Mouse (Mus musculus) A20 (cell line): Measurements from ENCODE around the gene Glp1r.
A peak's percentile ranks its signal among the peaks of the same experiment; 100 is the strongest.

ENCODE experiments used
- DNase-seq: peaks from one replicate; pipeline ENCODE4 v3.0.0-alpha.2; 2011; ENCODE audit warnings: low read depth, low spot score

The Glp1r gene

GRCm38 (mm10) chr17:30912536-30912935 is 10.9 kb downstream of the Glp1r start:
- no peak for DNase-seq

GRCm38 (mm10) chr17:30914264-30914663 is 12.6 kb downstream of the Glp1r start:
- no peak for DNase-seq

DNA sequence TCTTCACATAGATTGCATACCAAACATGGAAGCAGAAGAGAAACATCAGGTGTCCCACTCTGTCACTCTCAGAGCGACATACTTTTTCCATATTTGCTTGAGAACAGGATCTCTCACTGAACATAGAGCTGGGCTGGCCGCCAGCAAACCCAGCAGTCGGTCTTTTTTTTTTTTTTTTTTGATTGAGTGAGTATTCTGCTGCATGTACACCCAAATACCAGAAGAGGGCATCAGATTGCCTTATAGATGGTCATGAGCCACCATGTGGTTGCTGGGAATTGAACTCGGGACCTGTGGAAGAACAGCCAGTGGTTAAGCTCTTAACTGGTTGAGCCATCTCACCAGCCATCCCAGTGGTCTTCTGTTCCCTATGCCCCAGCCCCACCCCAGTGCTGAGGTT is 21.9 kb downstream of the Glp1r start:
- DNase-seq: peak; percentile 47

GRCm38 (mm10) chr17:30930827-30931226 is 29.2 kb downstream of the Glp1r start:
- no peak for DNase-seq

- DNase-seq: no peak
These were observed 31.2 kb downstream of the Glp1r start for GRCm38 (mm10) chr17:30932836-30933235.

DNA sequence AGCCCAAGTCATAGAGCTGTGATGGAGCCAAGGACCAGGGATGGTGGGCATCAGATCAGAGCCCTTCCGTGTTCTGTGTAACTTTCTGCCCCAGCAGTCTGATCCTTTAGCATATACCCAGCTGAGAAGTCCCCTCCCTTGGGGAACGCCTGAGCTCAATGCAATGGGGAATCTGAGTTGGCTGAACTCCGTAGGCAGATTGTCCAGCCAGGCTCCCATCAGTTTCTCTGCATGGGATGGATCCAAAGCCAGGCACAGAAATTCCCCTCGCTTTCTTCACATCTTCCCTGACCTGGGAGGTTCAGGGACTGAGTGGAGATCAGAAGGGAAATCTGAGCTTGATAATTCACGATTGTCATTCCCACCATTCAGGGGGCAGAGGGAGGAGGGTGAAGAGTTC is 33.7 kb downstream of the Glp1r start:
- no peak for DNase-seq

DNA sequence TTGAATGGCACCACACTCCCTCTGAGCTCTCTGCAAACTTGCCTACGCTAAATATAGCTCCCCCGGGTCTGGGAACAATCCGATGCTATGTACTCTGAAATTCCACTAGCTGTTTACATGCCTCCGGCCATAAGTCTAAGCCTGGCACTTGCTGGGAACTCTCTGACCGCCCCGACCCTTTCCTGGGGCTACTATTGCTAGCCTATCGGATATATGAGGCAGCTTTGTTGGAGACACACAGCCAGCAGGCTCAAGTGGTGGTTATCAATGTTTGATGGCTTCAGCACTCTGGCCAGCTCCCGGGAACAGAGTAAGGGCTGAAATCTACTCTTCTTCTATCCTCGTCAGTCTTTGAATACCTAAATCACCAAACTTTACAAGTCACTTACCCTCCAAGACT is 36.9 kb downstream of the Glp1r start:
- no peak for DNase-seq

DNA sequence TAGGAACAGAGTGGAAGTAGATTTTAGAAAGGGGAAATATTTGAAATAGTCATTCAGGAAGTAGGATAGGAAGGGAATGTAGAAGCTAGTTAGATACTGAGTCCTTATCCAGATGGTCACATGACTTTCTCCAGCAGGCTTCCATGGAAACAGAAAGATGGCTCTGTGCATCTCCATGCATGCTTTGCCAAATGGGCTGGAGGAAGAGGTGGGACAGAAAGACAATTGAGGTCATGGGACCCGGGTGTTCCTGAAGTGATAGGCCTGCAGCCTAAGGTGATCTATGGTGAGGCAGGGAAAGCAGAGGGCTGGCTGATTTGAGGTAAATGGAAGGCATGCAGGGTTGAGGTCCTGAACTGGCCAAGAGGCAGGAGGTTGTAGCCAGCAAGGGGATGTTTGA is 46.8 kb downstream of the Glp1r start:
- DNase-seq: no peak

GRCm38 (mm10) chr17:30950780-30951179 is 49.2 kb downstream of the Glp1r start:
- peak; percentile 56 for DNase-seq

GRCm38 (mm10) chr17:30951600-30951999 is 50.0 kb downstream of the Glp1r start:
- no peak for DNase-seq

GRCm38 (mm10) chr17:30954340-30954739 is 52.7 kb downstream of the Glp1r start, which contains the start of gene Umodl1:
Umodl1 (plus strand) TSS chr17:30954640.
- no peak for DNase-seq

- peak; percentile 52 for DNase-seq
These were observed 60.4 kb downstream of the Glp1r start for GRCm38 (mm10) chr17:30961936-30962592.

- DNase-seq: no peak
These were observed 61.3 kb downstream of the Glp1r start for GRCm38 (mm10) chr17:30962880-30963279.

DNA sequence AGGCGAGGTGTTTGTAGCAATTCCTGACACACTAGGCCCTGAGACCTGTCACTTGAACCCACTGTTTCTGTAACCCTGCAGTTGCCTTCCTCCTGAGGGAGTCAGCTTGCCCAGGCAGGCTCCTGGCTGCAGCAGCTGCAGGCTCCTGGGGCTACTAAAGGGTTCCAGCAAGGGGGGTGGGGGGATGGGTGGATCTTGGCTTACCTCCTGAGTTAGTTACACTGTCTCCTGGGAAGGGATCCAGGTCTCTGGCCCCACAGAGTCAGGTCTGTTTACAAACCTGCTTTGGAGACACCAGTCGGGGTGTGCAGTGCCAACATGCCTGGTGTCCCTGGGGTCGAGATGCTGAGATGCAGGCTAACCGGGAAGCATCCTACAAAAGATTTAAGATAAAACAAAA is 68.4 kb downstream of the Glp1r start:
- no peak for DNase-seq

- DNase-seq: no peak
These were observed 70.3 kb downstream of the Glp1r start for GRCm38 (mm10) chr17:30971877-30972276.

GRCm38 (mm10) chr17:30973332-30973731 is 71.7 kb downstream of the Glp1r start:
- no peak for DNase-seq

DNA sequence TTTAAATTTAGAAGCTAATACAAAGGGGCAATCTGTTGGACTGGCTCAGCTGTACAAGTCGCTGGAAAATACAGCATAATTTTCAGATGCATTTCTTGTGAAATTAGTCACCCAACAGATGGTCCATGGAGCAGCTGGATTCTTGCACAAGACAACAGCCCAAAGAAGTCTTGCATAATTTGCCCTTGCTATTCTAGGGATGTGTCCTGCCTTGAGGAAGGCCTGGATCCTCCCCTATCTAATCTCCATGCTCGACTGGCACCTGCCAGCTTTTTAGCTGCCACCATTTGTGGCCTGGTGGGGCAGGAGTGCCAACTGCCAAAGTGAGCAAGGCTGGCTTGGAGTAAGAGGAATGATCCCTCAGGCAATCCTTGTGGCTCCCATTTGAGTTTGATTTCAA is 75.7 kb downstream of the Glp1r start:
- DNase-seq: no peak

GRCm38 (mm10) chr17:30978556-30978955 is 76.9 kb downstream of the Glp1r start:
- DNase-seq: no peak

DNA sequence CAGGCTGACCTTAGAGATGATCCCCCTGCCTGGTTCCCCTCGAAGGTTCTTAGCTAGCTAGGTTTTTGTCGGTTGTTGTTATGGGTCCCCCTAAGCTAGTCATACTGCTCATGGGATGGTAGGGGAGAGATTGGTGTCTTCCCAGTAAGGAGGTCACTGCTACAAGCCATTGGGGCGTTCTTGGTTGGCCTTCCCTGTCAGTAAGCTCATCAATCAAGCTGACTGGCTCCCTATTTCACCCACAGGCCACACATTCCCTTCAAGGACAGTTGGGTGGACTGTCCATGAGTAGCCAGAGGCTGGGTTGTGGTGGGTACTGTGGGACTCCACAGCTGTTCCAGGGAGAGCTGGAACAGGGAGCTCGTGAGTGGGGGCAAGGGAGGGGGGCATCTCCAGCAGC is 81.9 kb downstream of the Glp1r start:
- no peak for DNase-seq

GRCm38 (mm10) chr17:30990254-30990653 is 88.6 kb downstream of the Glp1r start:
- DNase-seq: peak; percentile 28
